Mouse (Mus musculus) v-Abl transformed pro-B cells (cell line): Measurements from ENCODE around the gene Lrrc45.

Experiments used
- in situ Hi-C, 2 experiments: fragments of 400-800 bp; cut with MboI; formaldehyde crosslinking; loops; one replicate each; pipeline ENCODE4 v1.15.1; 2025; ENCODE audit not compliant: unreplicated experiment in 2 of 2

Lrrc45 gene

GRCm38 (mm10) chr11:120722761-120723382 is 9.1 kb downstream of the Lrrc45 start:
- in situ Hi-C loops: loop anchor here (5.0 to 10.0 kb wide), 5 partner anchors 54 to 319 kb away; partner anchors contain the start of gene Cd7 (in 1 of the 2)

GRCm38 (mm10) chr11:120723509-120723908 is 9.8 kb downstream of the Lrrc45 start:
- in situ Hi-C loops: loop anchor here (5.0 to 10.0 kb wide), 5 partner anchors 54 to 319 kb away; partner anchors contain the start of gene Cd7 (in 1 of the 2)

GRCm38 (mm10) chr11:120726243-120727168 is 12.8 kb downstream of the Lrrc45 start:
- in situ Hi-C loops: loop anchor here (5.0 to 10.0 kb wide), 2 partner anchors 46 to 78 kb away; no protein-coding TSS in a partner anchor

- in situ Hi-C loops: loop anchor here (5.0 to 10.0 kb wide), 2 partner anchors 45 to 78 kb away; no protein-coding TSS in a partner anchor
These were observed 13.4 kb downstream of the Lrrc45 start, which contains the start of gene Dcxr for GRCm38 (mm10) chr11:120727169-120727527. Dcxr (minus strand) TSS chr11:120727281.

GRCm38 (mm10) chr11:120727564-120727963 is 13.8 kb downstream of the Lrrc45 start:
- in situ Hi-C loops: loop anchor here (5.0 to 10.0 kb wide), 2 partner anchors 45 to 77 kb away; no protein-coding TSS in a partner anchor

GRCm38 (mm10) chr11:120728530-120729240 is 15.0 kb downstream of the Lrrc45 start:
- in situ Hi-C loops: loop anchor here (5.0 to 10.0 kb wide), 2 partner anchors 44 to 76 kb away; no protein-coding TSS in a partner anchor

GRCm38 (mm10) chr11:120729432-120730050 is 15.8 kb downstream of the Lrrc45 start:
- in situ Hi-C loops: loop anchor here (5.0 to 10.0 kb wide), 2 partner anchors 43 to 75 kb away; no protein-coding TSS in a partner anchor

- in situ Hi-C loops: no loop called here
These were observed 16.7 kb downstream of the Lrrc45 start for GRCm38 (mm10) chr11:120730331-120730870.

GRCm38 (mm10) chr11:120731395-120731794 is 17.7 kb downstream of the Lrrc45 start:
- in situ Hi-C loops: no loop called here

GRCm38 (mm10) chr11:120731858-120732680 is 18.3 kb downstream of the Lrrc45 start, which contains the start of gene Cbr2:
Cbr2 (minus strand) TSS chr11:120732114.
- in situ Hi-C loops: no loop called here

GRCm38 (mm10) chr11:120733521-120733920 is 19.8 kb downstream of the Lrrc45 start:
- in situ Hi-C loops: no loop called here

GRCm38 (mm10) chr11:120736424-120736823 is 22.7 kb downstream of the Lrrc45 start:
- in situ Hi-C loops: no loop called here

- in situ Hi-C loops: no loop called here
These were observed 27.3 kb downstream of the Lrrc45 start for GRCm38 (mm10) chr11:120740981-120741380.

- in situ Hi-C loops: no loop called here
These were observed 30.5 kb downstream of the Lrrc45 start for GRCm38 (mm10) chr11:120744121-120744701.

GRCm38 (mm10) chr11:120747974-120748373 is 34.2 kb downstream of the Lrrc45 start:
- in situ Hi-C loops: no loop called here

- in situ Hi-C loops: no loop called here
These were observed 35.7 kb downstream of the Lrrc45 start for GRCm38 (mm10) chr11:120749430-120749829.

GRCm38 (mm10) chr11:120751606-120752005 is 37.9 kb downstream of the Lrrc45 start:
- in situ Hi-C loops: no loop called here

- in situ Hi-C loops: no loop called here
These were observed 46.5 kb downstream of the Lrrc45 start for GRCm38 (mm10) chr11:120760236-120760635.
